Mouse (Mus musculus) olfactory bulb, adult 2 months (tissue): ENCODE results near the gene Odf3l1. TPM values are rescaled to one million over a fixed set of nuclear protein-coding genes. Genes with fewer than 3 reads are reported as not detected.
"Not testable (repeated sequence)": the region's sequence is repeated elsewhere in the genome, so short reads cannot be mapped to it uniquely, and the experiment has no call there.

Experiments used
- H3K27ac ChIP-seq: fragments of 200-500 bp; 2 replicates; pipeline ENCODE4 v1.5.1; 2012; ENCODE audit warnings: low read depth, low read length; ENCODE audit not compliant: insufficient read depth
- H3K4me1 ChIP-seq: fragments of 200-500 bp; 2 replicates; pipeline ENCODE4 v1.6.1; 2012; ENCODE audit warnings: low read length; ENCODE audit not compliant: control insufficient read depth, insufficient read depth
- H3K4me3 ChIP-seq: fragments of 200-500 bp; 2 replicates; pipeline ENCODE4 v1.5.1; 2012; ENCODE audit warnings: mild to moderate bottlenecking, low read depth, low read length, moderate library complexity; ENCODE audit not compliant: insufficient read depth
- CTCF ChIP-seq: fragments of 200-500 bp; IDR thresholded peaks from 2 replicates; pipeline ENCODE4 v1.5.1; 2012; ENCODE audit warnings: low read depth, mild to moderate bottlenecking, low read length, moderate library complexity; ENCODE audit not compliant: insufficient read depth
- POLR2A ChIP-seq: fragments of 200-500 bp; IDR thresholded peaks from 2 replicates; pipeline ENCODE4 v1.6.1; 2012; ENCODE audit warnings: mild to moderate bottlenecking, low read depth, low read length, moderate library complexity; ENCODE audit not compliant: insufficient read depth
- WGBS: fragments of 180-500 bp; shearing (Covaris S2); methylation state at CpG from one replicate; pipeline ENCODE4 v1.1.7; 2018; 5-methylcytosine and 5-hydroxymethylcytosine counted together
- polyA plus RNA-seq: library from polyadenylated mRNA; stranded (reverse); fragments of >200 nt; gene quantifications from 2 replicates; pipeline ENCODE4 v1.2.4, GENCODE M21; 2012; ENCODE audit warnings: low replicate concordance; ENCODE audit not compliant: missing spikeins, insufficient read depth, insufficient read length

The Odf3l1 gene
- not detected in 2 replicates for polyA plus RNA-seq

DNA sequence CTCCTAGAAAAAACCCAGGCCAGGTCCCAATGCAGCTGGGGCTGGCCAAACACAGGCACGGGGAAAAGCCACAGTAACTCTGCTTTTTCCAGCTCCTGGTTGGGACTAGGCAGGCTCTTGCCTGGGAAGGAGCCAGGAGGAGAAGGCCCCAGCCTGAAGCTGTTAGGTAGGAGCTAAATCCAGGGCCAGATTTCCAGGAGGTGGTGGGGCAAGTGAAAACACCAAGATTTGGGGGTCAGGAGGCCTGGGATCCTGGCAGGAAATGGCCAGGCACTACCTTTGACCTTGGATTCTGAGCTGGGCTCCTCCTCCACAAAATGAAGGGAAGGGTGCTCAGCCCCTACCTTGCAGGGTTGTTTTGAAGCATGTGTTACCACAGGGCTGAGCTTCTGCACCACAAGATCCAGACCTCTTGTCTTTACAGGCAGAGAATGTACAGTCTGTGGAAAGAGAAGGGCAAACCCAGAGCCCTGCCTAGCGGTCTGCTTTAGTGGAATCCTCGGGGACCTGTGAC lies at the start of gene Odf3l1:
Gene Odf3l1, minus strand, starts transcription at position 464 of the 514 bp plus-strand sequence.
- 64% methylated on average over 3 of the region's 3 CpGs for WGBS
- Histone ChIP-seq H3K27ac (no peak within 1 kb of the TSS), H3K4me3 (peak within 1 kb of the TSS; percentile 18), H3K4me1 (peaks cover 25% of the 10 kb centered on the region)
- TF ChIP-seq POLR2A = no peak

DNA sequence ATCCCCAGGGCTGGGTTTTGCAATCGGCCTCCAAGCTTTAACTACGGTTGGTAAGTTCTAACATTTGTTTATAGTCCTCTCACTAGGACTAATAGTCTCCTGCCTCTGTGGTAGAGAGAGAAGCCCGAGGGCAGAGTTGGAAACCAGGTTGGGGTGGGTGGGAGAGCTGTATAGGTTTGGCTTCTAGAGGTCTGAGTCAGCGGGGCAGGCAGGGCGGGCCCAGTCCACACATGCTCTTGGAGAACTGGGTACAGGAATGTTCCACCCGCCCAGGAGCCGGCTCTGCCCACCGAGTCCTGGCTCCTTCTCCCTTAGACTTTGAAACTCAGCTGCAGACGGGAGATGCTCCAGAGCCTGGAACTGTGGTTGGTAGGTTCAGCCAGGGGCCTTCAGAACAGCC lies 49.5 kb upstream of the Odf3l1 start:
- Histone ChIP-seq H3K27ac (no peak overlapping the region), H3K4me1 (no peaks in the 10 kb centered on the region), H3K4me3 (no peak overlapping the region)
- no peak for TF ChIP-seq CTCF
- no peak for TF ChIP-seq POLR2A
- 91% methylated on average over 9 of the region's 9 CpGs for WGBS

DNA sequence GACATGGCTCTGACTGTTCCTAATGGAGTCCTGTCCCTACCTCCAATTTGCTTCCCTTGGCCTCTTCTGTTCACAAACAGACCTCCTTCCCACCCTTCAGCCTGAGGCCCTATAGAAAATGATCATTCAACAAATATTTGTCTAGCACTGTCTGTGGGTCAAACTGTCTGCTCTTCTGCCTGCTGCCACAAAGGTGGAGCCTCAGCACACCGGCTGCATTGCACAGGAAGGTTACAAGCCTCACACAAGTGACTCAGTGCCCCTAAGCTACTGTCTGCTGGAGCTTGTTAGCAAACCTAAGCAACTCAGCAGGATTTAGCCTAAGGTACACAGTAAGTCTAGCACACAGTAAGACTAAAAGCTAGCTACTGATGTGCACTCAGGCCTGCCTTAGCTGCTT lies 46.5 kb upstream of the Odf3l1 start:
- 0 out of 2 replicates have a peak, but pooled peaks cover 4% of the 10 kb centered on the region for H3K4me1 ChIP-seq
- no peak overlapping the region for H3K27ac ChIP-seq
- TF ChIP-seq CTCF (no peak), POLR2A (no peak)
- 78% methylated on average over 1 of the region's 1 CpGs for WGBS
- no peak overlapping the region for H3K4me3 ChIP-seq

DNA sequence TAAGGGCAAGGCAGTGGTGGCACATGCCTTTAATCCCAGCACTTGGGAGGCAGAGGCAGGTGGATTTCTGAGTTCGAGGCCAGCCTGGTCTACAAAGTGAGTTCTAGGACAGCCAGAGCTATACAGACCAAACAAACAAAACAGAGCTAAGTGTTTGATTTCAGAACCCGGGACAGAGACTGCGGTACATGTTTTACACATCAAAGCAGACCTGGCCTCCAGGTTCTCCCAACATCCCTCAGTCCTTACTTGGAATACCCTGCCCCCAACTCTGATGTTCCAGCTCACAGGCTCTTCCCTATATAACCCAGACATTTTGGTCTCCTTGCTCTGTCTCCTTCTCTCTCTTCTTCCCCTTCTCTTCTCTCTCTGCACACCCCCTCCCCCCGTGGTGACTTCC lies 45.5 kb upstream of the Odf3l1 start:
- not testable (repeated sequence) for H3K4me1 ChIP-seq, H3K27ac ChIP-seq, H3K4me3 ChIP-seq
- WGBS = 62% methylated on average over 4 of the region's 4 CpGs

DNA sequence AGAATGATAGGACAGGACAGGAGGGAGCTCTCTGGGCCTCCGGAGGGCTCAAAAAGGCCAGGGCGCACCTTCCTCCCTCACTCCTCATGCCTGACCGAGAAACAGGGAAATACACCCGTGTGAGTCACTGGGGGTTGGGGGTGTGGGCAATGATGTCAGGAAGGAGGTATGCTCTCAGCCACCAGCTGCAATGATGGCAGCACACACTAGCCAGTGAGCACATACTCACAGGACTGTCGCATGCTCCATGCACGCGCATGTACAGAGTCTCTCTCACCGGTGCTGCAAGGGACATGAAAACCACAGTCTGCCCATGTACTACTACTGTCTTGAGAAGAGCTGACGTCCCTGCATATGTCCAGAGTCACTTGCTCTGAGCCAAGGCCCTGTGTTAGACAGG lies 43.1 kb upstream of the Odf3l1 start:
- 80% methylated on average over 9 of the region's 9 CpGs for WGBS
- Histone ChIP-seq H3K4me3 (no peak overlapping the region), H3K27ac (no peak overlapping the region), H3K4me1 (0 out of 2 replicates have a peak, but pooled peaks cover 4% of the 10 kb centered on the region)
- TF ChIP-seq POLR2A = no peak
- TF ChIP-seq CTCF = no peak

DNA sequence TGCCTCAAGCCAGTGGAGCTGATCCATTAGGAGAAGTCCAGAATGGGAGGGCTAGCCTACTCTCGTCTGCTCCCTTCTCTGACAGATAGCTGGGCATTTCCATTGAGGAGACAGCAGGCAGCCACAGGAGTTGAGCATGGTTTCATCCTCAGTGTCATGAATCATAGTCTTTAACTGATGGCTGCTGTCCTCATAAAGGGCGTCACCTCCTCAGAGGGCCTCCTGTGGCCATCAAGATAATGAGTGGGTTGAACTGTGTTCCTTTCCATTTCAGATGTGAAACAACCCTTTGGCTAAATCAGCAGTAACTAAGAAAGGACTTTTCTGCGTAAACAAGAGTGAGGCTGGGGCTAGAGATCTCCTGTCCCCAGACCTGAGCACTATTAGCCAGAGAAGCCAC lies 39.2 kb upstream of the Odf3l1 start:
- Histone ChIP-seq H3K4me3 (no peak overlapping the region), H3K4me1 (0 out of 2 replicates have a peak, but pooled peaks cover 4% of the 10 kb centered on the region), H3K27ac (no peak overlapping the region)
- 84% methylated on average over 3 of the region's 3 CpGs for WGBS
- TF ChIP-seq POLR2A (no peak), CTCF (no peak)

DNA sequence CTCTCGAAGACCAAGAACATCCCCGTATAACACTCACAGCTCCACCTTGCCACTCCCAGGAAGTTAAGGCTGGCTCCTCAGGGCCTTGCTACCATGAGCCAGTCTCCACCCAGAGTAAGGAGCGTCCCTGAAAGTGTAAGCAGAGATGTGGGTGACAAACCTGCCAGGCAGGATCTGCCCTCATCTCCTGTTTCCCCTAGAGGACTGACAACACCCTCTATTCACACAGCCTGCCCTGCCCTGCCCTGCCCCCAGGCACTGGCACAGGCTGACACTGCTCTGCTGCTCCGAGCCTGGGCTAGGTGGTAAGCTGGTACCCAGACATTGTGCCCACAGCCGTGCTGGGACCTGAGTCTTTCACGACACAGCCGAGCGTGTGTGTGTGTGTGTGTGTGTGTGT lies 36.7 kb upstream of the Odf3l1 start:
- no peak for TF ChIP-seq CTCF
- TF ChIP-seq POLR2A = no peak
- 78% methylated on average over 8 of the region's 8 CpGs for WGBS
- Histone ChIP-seq H3K4me1 (no peaks in the 10 kb centered on the region), H3K27ac (no peak overlapping the region), H3K4me3 (no peak overlapping the region)

DNA sequence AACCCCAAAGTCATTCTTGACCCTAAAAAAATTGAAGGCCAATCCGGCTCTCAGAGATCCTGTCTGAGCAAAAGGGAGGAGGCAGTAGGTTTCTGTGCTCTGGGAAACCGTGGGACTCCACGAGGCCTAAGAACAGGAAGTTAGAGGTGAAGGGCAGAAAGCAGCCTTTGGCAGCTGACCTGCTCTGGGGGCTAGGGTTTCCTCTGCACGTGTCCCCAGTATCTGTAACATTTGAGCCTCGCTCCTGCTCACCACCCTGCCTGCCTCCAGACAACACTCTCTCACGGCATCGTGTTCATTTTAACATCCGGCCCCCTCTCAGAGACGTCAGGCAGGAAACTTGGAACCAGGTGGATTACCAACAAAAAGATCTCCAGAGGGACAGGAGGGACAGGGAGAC lies 36.1 kb upstream of the Odf3l1 start:
- WGBS = 69% methylated on average over 9 of the region's 9 CpGs
- Histone ChIP-seq H3K4me1 (no peaks in the 10 kb centered on the region), H3K4me3 (no peak overlapping the region), H3K27ac (no peak overlapping the region)
- TF ChIP-seq CTCF (no peak), POLR2A (no peak)

DNA sequence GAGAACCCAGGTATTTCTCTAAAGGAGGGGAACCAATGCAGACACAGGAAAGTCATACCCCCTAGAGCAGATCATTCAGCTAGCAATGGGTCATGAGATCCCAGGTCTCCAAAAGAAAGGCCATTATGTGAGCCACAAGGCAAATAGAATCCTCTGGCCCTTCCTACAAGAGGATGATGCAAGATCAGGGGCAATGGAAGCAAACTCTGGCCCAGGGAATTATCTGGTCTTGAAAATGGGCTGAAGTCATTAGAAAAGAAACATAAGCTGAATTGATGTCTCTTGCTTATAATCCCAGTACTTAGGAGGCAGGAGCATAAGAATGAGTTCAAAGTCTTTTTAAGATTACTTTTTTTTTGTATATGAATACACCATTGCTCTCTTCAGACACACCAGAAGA lies 35.6 kb upstream of the Odf3l1 start:
- TF ChIP-seq POLR2A (no peak), CTCF (no peak)
- H3K4me3 ChIP-seq = no peak overlapping the region
- H3K27ac ChIP-seq = no peak overlapping the region
- no peaks in the 10 kb centered on the region for H3K4me1 ChIP-seq

DNA sequence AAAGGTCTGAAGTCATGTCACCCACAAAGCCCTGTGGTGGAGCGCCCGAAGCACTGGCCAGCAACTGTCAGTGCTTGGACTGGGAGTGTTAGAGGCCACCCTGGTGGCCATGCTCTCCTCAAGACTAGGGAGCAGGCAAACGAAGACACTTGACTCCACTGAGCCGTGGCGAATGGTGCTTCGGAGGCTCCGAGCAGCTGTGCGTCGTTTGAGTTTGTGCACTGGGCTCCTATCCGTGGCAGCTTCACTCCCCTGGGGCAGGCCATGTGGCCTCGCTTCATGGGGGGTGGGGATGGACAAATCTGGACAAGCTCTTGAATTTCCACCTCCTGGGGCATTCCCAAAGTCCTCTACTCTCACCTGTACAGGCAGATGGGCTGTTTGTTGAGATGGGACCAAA lies 34.9 kb upstream of the Odf3l1 start:
- Histone ChIP-seq H3K4me3 (no peak overlapping the region), H3K4me1 (no peaks in the 10 kb centered on the region), H3K27ac (no peak overlapping the region)
- no peak for TF ChIP-seq POLR2A
- no peak for TF ChIP-seq CTCF
- 88% methylated on average over 11 of the region's 11 CpGs for WGBS
